24 mouse cellular contexts compared by ENCODE assay signal in genomic region chr16:13944752-13945151, GRCm38 (mm10). TPM values are rescaled to one million over a fixed set of nuclear protein-coding genes. Genes with fewer than 3 reads are reported as not detected.
"Had no signal": no experiment of that assay in that cellular context is flagged by ENCODE, and none has a peak within 500 bp of the region (broad histone marks: within the 10 kb centered on the region; RNA-seq: fewer than 3 reads in every experiment).

No protein-coding gene starts in this region.

- H3K27me3 ChIP-seq: neural tube, embryonic 15.5 days had no signal

- H3K9ac ChIP-seq: limb, embryonic 13.5 days; liver, embryonic 14.5 days; liver, postnatal 0 days; lung, embryonic 14.5 days; neural tube, embryonic 12.5 days; neural tube, embryonic 15.5 days; stomach, embryonic 15.5 days had no signal

- DNase-seq: kidney, postnatal 25 days; left cerebral cortex, postnatal 4 days; liver, postnatal 0 days; lung, postnatal 4 days; midbrain, embryonic 14.5 days; right cerebral cortex, adult 18-20 months; right cerebral cortex, postnatal 14 days; right cerebral cortex, postnatal 4 days; thymus, postnatal 25 days had no signal

- H3K4me3 ChIP-seq: layer of hippocampus, adult 2 months; limb, embryonic 13.5 days; neural tube, embryonic 12.5 days; neural tube, embryonic 15.5 days; stomach, embryonic 15.5 days had no signal

- H3K4me2 ChIP-seq: limb, embryonic 13.5 days; liver, embryonic 11.5 days; lung, embryonic 14.5 days; midbrain, embryonic 11.5 days; neural tube, embryonic 12.5 days; neural tube, embryonic 15.5 days; stomach, embryonic 15.5 days had no signal

- H3K4me1 ChIP-seq: limb, embryonic 13.5 days had no signal

- H3K27ac ChIP-seq: kidney, postnatal 0 days; layer of hippocampus, adult 2 months; limb, embryonic 13.5 days; liver, embryonic 14.5 days; neural tube, embryonic 12.5 days; neural tube, embryonic 15.5 days; stomach, embryonic 15.5 days had no signal

- ATAC-seq: intestine, postnatal 0 days; liver, postnatal 0 days; lung, postnatal 0 days had no signal

- H3K9me3 ChIP-seq: limb, embryonic 13.5 days; neural tube, embryonic 12.5 days; neural tube, embryonic 15.5 days; stomach, embryonic 15.5 days had no signal

- H3K36me3 ChIP-seq: limb, embryonic 13.5 days; neural tube, embryonic 12.5 days; stomach, embryonic 15.5 days had no signal

RNA-seq across cellular contexts. Expression of gene 2900011O08Rik, which starts 41.7 kb away (rescaled TPM):
- total RNA-seq: megakaryocyte-erythroid progenitor cell, adult 5-6 weeks had no signal
- polyA plus RNA-seq: liver, postnatal 0 days; lung, postnatal 0 days had no signal

RNA-seq across cellular contexts. Expression of gene Ifitm7, which starts 41.9 kb away (rescaled TPM):
- total RNA-seq: megakaryocyte-erythroid progenitor cell, adult 5-6 weeks had no signal
- polyA plus RNA-seq: intestine, postnatal 0 days; large intestine, adult 2 months; liver, embryonic 11.5 days; lung, embryonic 14.5 days; lung, postnatal 0 days; stomach, embryonic 15.5 days; thymus, postnatal 0 days had no signal
